Comparison of ENCODE assay signal across 8 mouse cellular contexts in genomic region chr19:31764801-31765340, GRCm38 (mm10). TPM values are rescaled to one million over a fixed set of nuclear protein-coding genes. Genes with fewer than 3 reads are reported as not detected.
DNase-seq lines count a peak whose midpoint lies in the region; ATAC-seq lines count a peak whose summit lies in the region.

Gene Prkg1 (minus strand): TSS chr19:31765033.

- H3K9me3 ChIP-seq in forebrain, embryonic 16.5 days (ENCODE audit: control insufficient read depth, low read length): no peaks in the 10 kb centered on the region
- no peaks in the 10 kb centered on the region for H3K9me3 ChIP-seq in midbrain, embryonic 10.5 days (replicated peaks)

- H3K4me3 ChIP-seq in forebrain, embryonic 16.5 days (replicated peaks; ENCODE audit: low read length): peak within 1 kb of the TSS; percentile 58
- H3K4me3 ChIP-seq in midbrain, embryonic 10.5 days: peak within 1 kb of the TSS; percentile 71

- peaks cover 29% of the 10 kb centered on the region for H3K4me1 ChIP-seq in forebrain, embryonic 16.5 days (replicated peaks; ENCODE audit: control insufficient read depth, insufficient read depth, low read length)
- H3K4me1 ChIP-seq in midbrain, embryonic 10.5 days: peaks cover 39% of the 10 kb centered on the region

- no peak within 1 kb of the TSS for H3K27ac ChIP-seq in forebrain, embryonic 16.5 days (ENCODE audit: low read length)
- peak within 1 kb of the TSS; percentile 76 for H3K27ac ChIP-seq in midbrain, embryonic 10.5 days (replicated peaks)

- peaks cover 27% of the 10 kb centered on the region for H3K27me3 ChIP-seq in forebrain, embryonic 16.5 days (replicated peaks; ENCODE audit: control insufficient read depth, insufficient read depth, low read length)
- H3K27me3 ChIP-seq in midbrain, embryonic 10.5 days (ENCODE audit: low read depth, poor library complexity, severe bottlenecking): peaks cover 51% of the 10 kb centered on the region

- H3K4me2 ChIP-seq in forebrain, embryonic 16.5 days (ENCODE audit: low read length): peak within 1 kb of the TSS; percentile 100

- WGBS in forebrain, embryonic 16.5 days: 0% methylated on average over 23 of the region's 23 CpGs
- WGBS in midbrain, embryonic 10.5 days: under 1% methylated on average over 23 of the region's 23 CpGs

- ATAC-seq in forebrain, embryonic 16.5 days: peak; percentile 86
- no peak for ATAC-seq in hematopoietic stem cell, adult 5-6 weeks (replicated peaks in 1 of 2; ENCODE audit: insufficient read depth in 1 of 2, low FRiP score in 2 of 2, low TSS enrichment in 1 of 2, low read depth in 1 of 2, poor library complexity in 2 of 2, severe bottlenecking in 2 of 2)

- H3K9ac ChIP-seq in forebrain, embryonic 16.5 days (replicated peaks; ENCODE audit: low read depth, low read length): peak within 1 kb of the TSS; percentile 42

- peak; percentile 72 for DNase-seq in embryo, embryonic 10 days (ENCODE audit: low spot score)
- no peak for DNase-seq in embryo, embryonic 9.5 days (ENCODE audit: extremely low spot score)
- peak; percentile 33 to 72 for DNase-seq in adrenal gland, adult (ENCODE audit: inconsistent age in 2 of 2, low spot score in 1 of 2)
- DNase-seq in left cerebral cortex, postnatal 25 days (ENCODE audit: low spot score in 2 of 2): peak in 1 of 2 experiments; percentile 14
- DNase-seq in midbrain, embryonic 10.5 days (ENCODE audit: low spot score): no peak
- DNase-seq in T-cell, adult 2 months (ENCODE audit: low spot score): no peak

- H3K36me3 ChIP-seq in forebrain, embryonic 16.5 days (ENCODE audit: control insufficient read depth, insufficient read depth): no peaks in the 10 kb centered on the region
- H3K36me3 ChIP-seq in midbrain, embryonic 10.5 days: no peaks in the 10 kb centered on the region

- intact Hi-C loops in left cerebral cortex, postnatal 25 days (cut with DNase I): no loop called here

RNA-seq across cellular contexts. Expression of gene Prkg1, which starts in this region (rescaled TPM):
- 1.9 and 3.2 TPM in 2 replicates for polyA plus RNA-seq in forebrain, embryonic 16.5 days (2015; fragmentation: Nextera tagmentation; extraction: Ambion mirVana)
- total RNA-seq in hematopoietic stem cell, adult 5-6 weeks (2017): 21.6 and 24.1 TPM in 2 replicates
- 10 to 100 TPM; 16.1 to 19.0 TPM for total RNA-seq in left cerebral cortex, postnatal 25 days (2021)
- polyA plus RNA-seq in midbrain, embryonic 10.5 days (2016; fragmentation: Nextera tagmentation; extraction: Ambion mirVana): 3.2 and 5.4 TPM in 2 replicates

Comparison
In these comparisons a context has a peak if more than half of its experiments do, and no peak if none do; other contexts are left out.
1. DNase-seq: peak in embryo, embryonic 10 days (single experiment) and adrenal gland, adult (2 of 2); none in embryo, embryonic 9.5 days (single experiment), midbrain, embryonic 10.5 days (single experiment) and T-cell, adult 2 months (single experiment).